Mouse (Mus musculus) hindbrain, embryonic 14.5 days (tissue): Measurements from ENCODE around the gene Tmem259. TPM values are rescaled to one million over a fixed set of nuclear protein-coding genes. Genes with fewer than 3 reads are reported as not detected.

Experiments used
- ATAC-seq: fragments of 200-750 bp; cut with Nextera tagmentation; 2 replicates; pipeline ENCODE4 v1.8.0; 2017; ENCODE audit warnings: moderate number of reproducible peaks, mild to moderate bottlenecking, moderate TSS enrichment, moderate library complexity; ENCODE audit not compliant: low FRiP score
- DNase-seq: peaks from one replicate; pipeline ENCODE4 v3.0.0-alpha.2; 2015; ENCODE audit warnings: low spot score
- H3K27ac ChIP-seq: fragments of 300-500 bp; sonication (generic); 2 replicates; pipeline ENCODE4 v1.5.1; 2014; ENCODE audit warnings: mild to moderate bottlenecking, moderate library complexity
- H3K27me3 ChIP-seq: fragments of 300-500 bp; sonication (generic); 2 replicates; pipeline ENCODE4 v1.6.1; 2014; ENCODE audit warnings: mild to moderate bottlenecking, low read length, mixed read lengths; ENCODE audit not compliant: control insufficient read depth, insufficient read depth
- H3K36me3 ChIP-seq: fragments of 300-500 bp; sonication (generic); replicated peaks from 2 replicates; pipeline ENCODE4 v1.6.1; 2014; ENCODE audit not compliant: control insufficient read depth, insufficient read depth
- H3K4me1 ChIP-seq: fragments of 300-500 bp; sonication (generic); replicated peaks from 2 replicates; pipeline ENCODE4 v1.6.1; 2014; ENCODE audit warnings: antibody characterized with exemption, low read length, mixed read lengths; ENCODE audit not compliant: control insufficient read depth, insufficient read depth
- H3K4me2 ChIP-seq: fragments of 300-500 bp; sonication (generic); replicated peaks from 2 replicates; pipeline ENCODE4 v1.6.1; 2014; ENCODE audit warnings: mild to moderate bottlenecking, moderate library complexity
- H3K4me3 ChIP-seq: fragments of 300-500 bp; sonication (generic); replicated peaks from 2 replicates; pipeline ENCODE4 v1.5.1; 2014; ENCODE audit warnings: mild to moderate bottlenecking, low read length
- H3K9ac ChIP-seq: fragments of 300-500 bp; sonication (generic); 2 replicates; pipeline ENCODE4 v1.6.1; 2014
- H3K9me3 ChIP-seq: fragments of 300-500 bp; sonication (generic); 2 replicates; pipeline ENCODE4 v1.6.1; 2016; ENCODE audit warnings: low read length; ENCODE audit not compliant: control insufficient read depth
- WGBS: fragments of 180-500 bp; shearing (Covaris S2); extraction: QIAGEN DNeasy Blood & Tissue Kit; methylation state at CpG from one replicate; pipeline ENCODE4 v1.1.7; 2014; 5-methylcytosine and 5-hydroxymethylcytosine counted together
- polyA plus RNA-seq: library from polyadenylated mRNA; unstranded; fragments of >200 nt; fragmentation: Nextera tagmentation; extraction: Ambion mirVana; gene quantifications from 2 replicates; pipeline ENCODE4 v1.2.1, GENCODE M21; 2014

Tmem259 gene
- polyA plus RNA-seq, 1 experiment from 2014 or later, result 22.8 TPM

DNA sequence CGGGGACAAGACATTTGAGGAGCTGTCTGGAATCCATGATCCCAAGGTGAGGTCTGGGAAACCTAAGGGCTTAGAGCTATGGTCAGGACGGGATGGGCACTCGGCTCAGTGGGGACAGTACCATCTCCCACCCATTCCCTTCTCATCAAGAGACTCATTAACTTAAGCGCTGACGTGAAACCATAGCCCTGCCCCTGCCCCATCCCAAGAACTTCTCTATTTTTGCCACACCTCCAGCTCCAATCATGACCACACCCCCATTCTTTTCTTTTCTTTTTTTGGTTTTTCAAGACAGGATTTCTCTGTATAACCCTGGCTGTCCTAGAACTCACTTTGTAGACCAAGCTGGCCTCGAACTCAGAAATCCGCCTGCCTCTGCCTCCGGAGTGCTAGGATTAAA is 9.5 kb downstream of the Tmem259 start:
- H3K27me3 ChIP-seq, result peaks cover 34% of the 10 kb centered on the region
- ATAC-seq (no peak), DNase-seq (no peak)
- H3K4me3 ChIP-seq, result no peak overlapping the region
- peaks cover 56% of the 10 kb centered on the region for H3K36me3 ChIP-seq
- H3K9me3 ChIP-seq, result no peaks in the 10 kb centered on the region
- H3K9ac ChIP-seq, result no peak overlapping the region
- WGBS, result 87% methylated on average over 8 of the region's 8 CpGs
- H3K27ac ChIP-seq, result no peak overlapping the region
- no peak overlapping the region for H3K4me2 ChIP-seq
- peaks cover 6% of the 10 kb centered on the region; the same call in 1 of the 2 replicates for H3K4me1 ChIP-seq

DNA sequence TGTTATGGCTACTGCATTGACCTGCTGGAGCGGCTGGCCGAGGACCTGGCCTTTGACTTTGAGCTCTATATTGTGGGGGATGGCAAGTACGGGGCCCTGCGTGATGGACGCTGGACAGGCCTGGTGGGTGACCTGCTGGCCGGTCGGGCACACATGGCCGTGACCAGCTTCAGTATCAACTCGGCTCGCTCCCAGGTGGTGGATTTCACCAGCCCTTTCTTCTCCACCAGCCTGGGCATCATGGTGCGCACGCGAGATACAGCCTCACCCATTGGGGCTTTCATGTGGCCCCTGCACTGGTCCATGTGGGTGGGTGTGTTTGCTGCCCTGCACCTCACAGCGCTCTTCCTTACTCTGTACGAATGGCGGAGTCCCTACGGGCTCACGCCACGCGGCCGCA is 10.0 kb downstream of the Tmem259 start:
- Histone ChIP-seq H3K9me3 (no peaks in the 10 kb centered on the region), H3K4me3 (no peak overlapping the region), H3K4me1 (peaks cover 6% of the 10 kb centered on the region; the same call in 1 of the 2 replicates), H3K36me3 (peaks cover 50% of the 10 kb centered on the region), H3K4me2 (no peak overlapping the region), H3K9ac (no peak overlapping the region), H3K27ac (no peak overlapping the region), H3K27me3 (peaks cover 40% of the 10 kb centered on the region)
- 90% methylated on average over 21 of the region's 21 CpGs for WGBS
- DNase-seq (no peak), ATAC-seq (no peak)

DNA sequence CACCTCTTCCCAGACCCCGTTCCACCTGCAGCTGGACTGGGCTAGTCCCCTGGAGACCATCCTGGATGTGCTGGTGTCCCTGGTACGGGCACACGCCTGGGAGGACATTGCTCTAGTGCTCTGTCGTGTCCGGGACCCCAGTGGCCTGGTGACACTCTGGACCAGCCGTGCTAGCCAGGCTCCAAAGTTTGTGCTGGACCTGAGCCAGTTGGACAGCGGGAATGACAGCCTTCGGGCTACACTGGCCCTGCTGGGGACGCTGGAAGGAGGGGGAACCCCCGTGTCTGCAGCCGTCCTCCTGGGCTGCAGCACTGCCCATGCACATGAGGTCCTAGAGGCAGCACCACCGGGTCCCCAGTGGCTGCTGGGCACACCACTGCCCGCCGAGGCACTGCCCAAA is 11.3 kb downstream of the Tmem259 start:
- no peak overlapping the region for H3K9ac ChIP-seq
- H3K27me3 ChIP-seq, result peaks cover 41% of the 10 kb centered on the region
- no peaks in the 10 kb centered on the region for H3K9me3 ChIP-seq
- no peak overlapping the region for H3K27ac ChIP-seq
- peaks cover 40% of the 10 kb centered on the region for H3K36me3 ChIP-seq
- 65% methylated on average over 14 of the region's 14 CpGs for WGBS
- H3K4me1 ChIP-seq, result peaks cover 6% of the 10 kb centered on the region; the same call in 1 of the 2 replicates
- no peak overlapping the region for H3K4me3 ChIP-seq
- ATAC-seq, result no peak
- DNase-seq, result no peak
- H3K4me2 ChIP-seq, result no peak overlapping the region

DNA sequence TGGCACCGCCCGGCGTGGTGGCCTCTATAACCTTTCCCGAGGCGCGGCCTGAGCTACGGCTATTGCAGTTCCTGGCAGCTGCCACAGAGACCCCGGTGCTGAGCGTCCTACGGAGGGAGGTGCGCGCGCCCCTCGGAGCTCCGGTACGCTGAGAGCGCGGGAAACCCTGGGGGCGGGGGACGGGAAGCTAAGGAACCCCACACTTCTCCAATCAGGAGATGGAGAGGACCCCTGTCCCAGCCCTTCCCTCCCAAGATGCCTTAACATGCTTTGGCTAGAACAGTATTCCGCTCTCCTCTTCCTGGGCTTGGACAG is 13.0 kb downstream of the Tmem259 start:
- 5% methylated on average over 21 of the region's 21 CpGs for WGBS
- H3K4me1 ChIP-seq, result peaks cover 6% of the 10 kb centered on the region; the same call in 1 of the 2 replicates
- DNase-seq (no peak), ATAC-seq (no peak)
- peak overlapping the region; percentile 55 for H3K9ac ChIP-seq
- peaks cover 41% of the 10 kb centered on the region for H3K27me3 ChIP-seq
- H3K36me3 ChIP-seq, result peaks cover 40% of the 10 kb centered on the region
- no peaks in the 10 kb centered on the region for H3K9me3 ChIP-seq
- no peak overlapping the region for H3K27ac ChIP-seq
- peak overlapping the region; percentile 59 for H3K4me2 ChIP-seq
- H3K4me3 ChIP-seq, result peak overlapping the region; percentile 33

DNA sequence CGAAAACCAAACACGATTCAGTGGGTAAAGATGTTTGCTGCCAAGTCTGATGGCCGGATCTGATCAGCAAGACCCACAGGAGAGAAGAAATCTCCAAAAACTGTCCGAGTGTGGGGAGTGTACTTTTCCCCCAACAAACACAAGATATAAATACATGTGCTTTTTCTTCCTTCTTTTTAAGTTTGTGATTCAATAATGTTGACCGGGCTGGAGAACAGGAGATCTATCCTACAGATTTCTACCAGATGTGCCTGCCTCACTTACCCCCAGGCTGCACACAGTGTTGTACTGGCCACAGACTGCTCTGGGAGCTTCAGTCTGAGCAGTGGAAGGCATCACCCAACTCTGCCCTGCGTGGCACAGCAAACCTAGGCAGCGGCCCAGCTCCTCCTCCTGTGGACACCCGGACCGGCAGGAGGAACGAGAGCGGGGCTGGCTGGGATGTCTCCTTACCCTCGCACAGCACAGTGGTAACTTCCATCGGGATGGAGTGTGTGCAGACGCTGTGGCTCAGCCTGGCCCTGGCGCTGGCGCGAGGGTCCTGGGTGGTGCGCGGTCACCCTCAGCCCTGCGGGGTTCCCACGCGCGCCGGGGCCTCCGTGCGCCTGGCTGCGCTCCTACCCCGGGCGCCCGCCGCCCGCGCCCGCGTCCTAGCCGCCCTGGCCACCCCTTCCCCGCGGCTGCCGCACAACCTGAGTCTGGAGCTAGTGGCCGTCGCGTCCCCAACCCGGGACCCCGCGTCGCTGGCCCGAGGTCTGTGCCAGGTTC is 13.5 kb downstream of the Tmem259 start, which contains the start of gene Grin3b:
Gene Grin3b (plus strand): TSS at position 301 of the 768 bp plus-strand sequence.
- Histone ChIP-seq H3K27ac (no peak within 1 kb of the TSS), H3K36me3 (peaks cover 40% of the 10 kb centered on the region), H3K4me3 (peak within 1 kb of the TSS; percentile 33), H3K9ac (peak within 1 kb of the TSS; percentile 55), H3K9me3 (no peaks in the 10 kb centered on the region), H3K4me2 (peak within 1 kb of the TSS; percentile 59), H3K4me1 (peaks cover 6% of the 10 kb centered on the region; the same call in 1 of the 2 replicates), H3K27me3 (peaks cover 41% of the 10 kb centered on the region)
- 10% methylated on average over 47 of the region's 47 CpGs for WGBS
- ATAC-seq (no peak), DNase-seq (no peak)

DNA sequence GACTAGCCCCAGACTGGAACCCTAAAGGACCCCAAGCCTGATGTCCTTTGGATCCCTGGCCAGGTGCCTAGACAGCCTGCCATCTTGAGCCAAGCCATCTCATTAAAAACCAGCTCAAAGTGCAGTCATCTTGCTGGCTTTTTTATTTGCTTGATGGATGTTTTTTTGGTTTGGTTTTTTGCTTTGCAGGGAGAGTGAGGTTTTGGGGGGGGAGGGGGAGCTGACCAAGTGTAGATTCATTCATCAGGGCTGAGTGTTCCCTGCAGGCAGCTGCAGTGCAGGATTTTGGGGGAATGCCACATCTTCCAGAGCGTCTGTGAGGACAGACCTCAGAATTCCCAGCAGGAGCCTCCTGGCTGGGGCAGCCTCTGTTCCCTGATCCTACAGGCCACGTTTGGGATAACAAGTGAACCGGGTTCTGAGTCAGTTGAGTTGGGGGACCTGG is 15.0 kb downstream of the Tmem259 start:
- Histone ChIP-seq H3K27ac (no peak overlapping the region), H3K9me3 (no peaks in the 10 kb centered on the region), H3K9ac (no peak overlapping the region), H3K36me3 (peaks cover 43% of the 10 kb centered on the region), H3K27me3 (peaks cover 41% of the 10 kb centered on the region), H3K4me1 (peaks cover 6% of the 10 kb centered on the region; the same call in 1 of the 2 replicates), H3K4me2 (no peak overlapping the region), H3K4me3 (no peak overlapping the region)
- DNase-seq, result no peak
- no peak for ATAC-seq
- 19% methylated on average over 3 of the region's 3 CpGs for WGBS

DNA sequence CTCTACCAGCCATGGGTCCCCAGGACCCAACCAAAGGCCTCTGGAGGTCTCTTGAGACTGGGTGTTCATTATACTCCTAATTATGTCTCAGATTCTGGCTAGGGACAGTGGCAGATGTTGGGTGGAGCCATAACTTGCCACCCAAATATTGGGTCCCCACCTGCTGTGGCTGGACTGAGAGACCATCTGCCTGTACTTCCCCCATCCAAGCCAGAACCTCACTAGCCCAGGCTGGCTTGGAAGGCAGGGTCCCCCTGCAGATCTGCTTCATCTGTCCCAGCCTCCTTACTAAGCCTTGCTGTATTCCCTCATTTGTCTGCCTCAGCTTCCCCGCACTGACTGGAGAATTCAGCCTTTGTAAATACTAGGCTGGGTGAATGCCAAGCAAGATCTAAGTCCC is 15.9 kb downstream of the Tmem259 start:
- WGBS, result 91% methylated on average over 1 of the region's 1 CpGs

DNA sequence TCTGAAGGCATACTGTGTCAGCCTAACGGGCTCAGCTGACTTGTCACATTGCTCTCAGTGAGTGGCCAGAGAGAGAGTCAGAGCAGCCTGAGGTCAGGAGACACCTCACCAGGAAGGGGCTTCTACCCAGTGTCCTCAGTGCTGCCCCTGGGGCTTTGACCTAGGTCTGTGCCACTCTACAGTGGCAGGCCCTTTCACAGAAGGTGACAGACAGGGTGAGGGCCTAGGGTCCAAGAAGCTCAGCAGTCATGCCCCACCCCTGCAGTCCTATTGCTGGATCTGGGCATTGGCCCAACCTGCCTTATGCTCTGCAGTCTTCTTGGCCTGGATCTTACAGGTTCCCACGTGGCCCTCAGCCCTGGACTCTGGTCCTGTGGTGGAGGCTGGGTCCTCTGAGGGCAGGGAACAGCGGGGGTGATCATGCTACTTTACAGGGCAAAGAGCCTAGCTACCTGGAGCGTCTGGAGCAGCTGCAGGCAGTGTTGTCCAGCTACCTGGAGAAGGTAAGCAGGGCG is 17.2 kb downstream of the Tmem259 start:
- peaks cover 61% of the 10 kb centered on the region for H3K36me3 ChIP-seq
- H3K4me1 ChIP-seq, result peaks cover 6% of the 10 kb centered on the region; the same call in 1 of the 2 replicates
- no peaks in the 10 kb centered on the region for H3K9me3 ChIP-seq
- no peak overlapping the region for H3K27ac ChIP-seq
- H3K27me3 ChIP-seq, result peaks cover 27% of the 10 kb centered on the region
- ATAC-seq (no peak), DNase-seq (no peak)
- 85% methylated on average over 5 of the region's 5 CpGs for WGBS
- H3K4me2 ChIP-seq, result no peak overlapping the region
- H3K9ac ChIP-seq, result no peak overlapping the region
- no peak overlapping the region for H3K4me3 ChIP-seq

More for the DNA sequence above, 15.9 kb downstream of the Tmem259 start:
- peaks cover 6% of the 10 kb centered on the region; the same call in 1 of the 2 replicates for H3K4me1 ChIP-seq
- no peak overlapping the region for H3K4me3 ChIP-seq
- peaks cover 49% of the 10 kb centered on the region for H3K36me3 ChIP-seq
- ATAC-seq, result no peak
- DNase-seq, result no peak
- peaks cover 39% of the 10 kb centered on the region for H3K27me3 ChIP-seq
- H3K27ac ChIP-seq, result no peak overlapping the region
- no peaks in the 10 kb centered on the region for H3K9me3 ChIP-seq
- H3K4me2 ChIP-seq, result no peak overlapping the region
- no peak overlapping the region for H3K9ac ChIP-seq

DNA sequence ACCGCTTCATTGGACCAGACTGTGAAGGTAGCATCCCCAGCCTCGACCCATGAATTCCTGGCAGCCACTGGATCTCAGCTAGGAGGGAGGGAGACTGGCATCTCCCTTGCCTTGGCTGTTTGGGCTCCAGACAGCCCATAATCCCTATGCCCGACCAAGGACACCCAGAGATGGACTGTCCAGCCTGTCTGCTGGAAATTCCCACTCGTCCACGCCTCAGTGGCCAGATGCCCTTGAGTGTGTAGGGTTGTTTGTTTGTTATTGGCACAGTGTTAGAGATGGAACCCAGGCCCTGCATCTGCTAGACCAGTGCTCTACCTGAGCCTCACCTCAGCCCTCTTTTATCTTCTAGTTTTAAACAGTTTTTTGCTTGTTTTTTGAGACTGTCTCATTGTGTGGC is 18.8 kb downstream of the Tmem259 start:
- ATAC-seq (no peak), DNase-seq (no peak)
- no peak overlapping the region for H3K27ac ChIP-seq
- H3K4me3 ChIP-seq, result no peak overlapping the region
- H3K9ac ChIP-seq, result no peak overlapping the region
- 96% methylated on average over 5 of the region's 5 CpGs for WGBS
- H3K4me2 ChIP-seq, result no peak overlapping the region
- peaks cover 10% of the 10 kb centered on the region for H3K4me1 ChIP-seq
- H3K27me3 ChIP-seq, result peaks cover 11% of the 10 kb centered on the region
- H3K36me3 ChIP-seq, result peaks cover 68% of the 10 kb centered on the region
- H3K9me3 ChIP-seq, result no peaks in the 10 kb centered on the region
